Mouse (Mus musculus): Measurements from ENCODE around the gene Olfr538.
"Not testable (repeated sequence)": the region's sequence is repeated elsewhere in the genome, so short reads cannot be mapped to it uniquely, and the experiment has no call there.

Olfr538 gene

GRCm38 (mm10) chr7:140567586-140567985 is at the start of gene Olfr538:
TSS of gene Olfr538 (plus strand) at chr7:140567886.
- no peak for DNase-seq (ENCODE audit: low read depth)

GRCm38 (mm10) chr7:140539746-140540145 is 27.9 kb upstream of the Olfr538 start:
- no peak for DNase-seq (ENCODE audit: low read depth)

GRCm38 (mm10) chr7:140600969-140601368 is 33.3 kb downstream of the Olfr538 start, which contains the start of gene Olfr46:
TSS of gene Olfr46 (plus strand) at chr7:140601269.
- DNase-seq (ENCODE audit: low read depth) = not testable (repeated sequence)
